Mouse (Mus musculus) brain, embryonic 14.5 days (tissue): ENCODE data around the gene Zfp1. TPM values are rescaled to one million over a fixed set of nuclear protein-coding genes. Genes with fewer than 3 reads are reported as not detected.

ENCODE experiments used
- DNase-seq: peaks from one replicate; pipeline ENCODE4 v3.0.0-alpha.2; 2011; ENCODE audit warnings: low read depth
- CTCF ChIP-seq: fragments of 200-500 bp; IDR thresholded peaks from 2 replicates; pipeline ENCODE4 v1.5.1; 2012; ENCODE audit warnings: inconsistent platforms, mild to moderate bottlenecking, moderate library complexity, borderline replicate concordance; ENCODE audit not compliant: insufficient read depth, insufficient read length; ENCODE audit errors: extremely low read depth
- POLR2A ChIP-seq: fragments of 200-500 bp; IDR thresholded peaks from 2 replicates; pipeline ENCODE4 v1.6.1; 2012; ENCODE audit warnings: mild to moderate bottlenecking, inconsistent platforms, borderline replicate concordance; ENCODE audit not compliant: poor library complexity, insufficient read depth, insufficient read length, severe bottlenecking; ENCODE audit errors: extremely low read depth
- polyA plus RNA-seq: library from polyadenylated mRNA; depleted of rRNA; stranded (reverse); fragments of >200 nt; gene quantifications from 2 replicates; pipeline ENCODE4 v1.2.3, GENCODE M21; 2012

The Zfp1 gene
- polyA plus RNA-seq, 1 experiment = 25.9 TPM

- TF ChIP-seq CTCF = no peak
- no peak for TF ChIP-seq POLR2A
- peak; percentile 53 for DNase-seq
Measured at GRCm38 (mm10) chr8:111614786-111615701, 28.2 kb upstream of the Zfp1 start.

DNA sequence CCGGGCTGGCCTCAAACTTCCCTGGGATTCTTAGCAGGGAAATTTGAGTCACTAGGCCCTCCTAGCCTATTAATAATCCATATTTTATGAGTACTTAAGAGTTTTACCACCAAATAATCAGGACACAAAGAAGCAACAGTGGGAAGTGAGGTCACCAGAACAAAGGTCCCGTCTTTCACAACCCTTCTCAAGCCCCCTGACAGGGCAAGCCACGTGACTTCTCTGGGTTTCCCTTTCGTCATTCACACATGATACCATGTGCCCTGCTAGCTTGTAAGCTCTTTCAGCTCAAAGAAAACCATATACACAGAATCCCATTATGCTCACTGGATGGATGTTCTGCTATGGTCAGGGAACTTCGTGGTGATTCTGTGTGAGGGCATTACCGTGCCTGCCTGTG lies 25.4 kb upstream of the Zfp1 start:
- no peak for DNase-seq
- no peak for TF ChIP-seq POLR2A
- TF ChIP-seq CTCF = no peak

DNA sequence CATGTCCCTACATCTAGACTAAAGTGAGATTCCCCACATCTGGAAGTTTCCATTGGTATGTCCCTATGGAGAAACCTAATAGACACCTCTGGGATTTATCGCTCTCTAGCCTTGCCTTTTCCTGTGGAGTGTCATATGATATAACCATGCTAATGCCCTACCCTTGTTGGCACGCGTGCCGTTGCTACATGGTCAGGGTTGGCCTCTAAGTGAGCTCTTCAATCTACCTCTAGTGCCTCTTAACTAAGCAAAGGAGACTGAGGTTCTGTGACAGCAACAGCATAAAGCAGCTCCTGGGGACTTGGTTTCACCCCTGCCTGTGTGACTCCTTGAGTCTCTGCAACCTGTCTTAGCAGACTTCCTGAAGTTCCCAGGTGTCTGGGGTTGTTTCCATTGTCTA lies 24.9 kb upstream of the Zfp1 start:
- DNase-seq = no peak
- TF ChIP-seq CTCF (no peak), POLR2A (no peak)

DNA sequence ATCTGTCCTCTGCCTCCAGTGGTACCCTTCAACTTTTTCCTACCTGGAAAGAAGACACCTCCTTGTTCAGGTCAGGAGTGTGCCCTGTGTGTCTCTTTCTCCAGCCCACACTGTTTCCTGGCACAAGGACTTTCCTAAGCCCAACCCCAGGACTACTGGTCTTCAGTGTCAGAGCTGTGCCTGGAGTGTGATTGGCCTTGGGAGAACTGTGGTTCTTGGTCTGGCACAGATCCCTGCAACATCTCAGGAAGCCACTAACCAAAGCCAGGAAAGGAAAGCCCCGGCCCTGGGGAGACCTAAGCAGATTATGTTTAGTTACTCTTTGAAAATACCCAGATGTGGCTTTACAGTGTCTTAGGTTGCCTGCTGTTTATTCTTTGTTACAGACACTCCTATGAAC lies 23.3 kb upstream of the Zfp1 start:
- no peak for DNase-seq
- TF ChIP-seq POLR2A (no peak), CTCF (no peak)

DNA sequence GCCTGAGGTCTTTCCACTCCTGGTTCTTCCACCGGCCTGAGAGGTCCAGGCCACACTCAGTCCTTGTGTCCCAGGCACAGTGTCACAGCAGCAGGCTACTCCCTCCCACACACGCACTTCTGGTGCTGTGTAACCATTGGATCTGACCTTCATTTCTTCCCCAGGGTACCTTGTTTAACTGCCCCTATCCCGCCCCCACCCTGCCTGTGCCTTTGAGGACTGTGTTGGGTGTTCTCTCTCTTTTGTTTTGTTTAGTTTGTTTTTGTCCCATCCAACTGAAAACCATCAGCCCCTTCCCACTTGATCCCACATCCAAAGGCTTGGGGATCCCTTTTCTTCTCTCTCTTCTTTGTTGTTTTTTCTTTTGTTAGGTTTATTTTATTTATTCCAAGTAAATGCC lies 21.1 kb upstream of the Zfp1 start:
- TF ChIP-seq POLR2A (no peak), CTCF (no peak)
- DNase-seq = no peak

- no peak for DNase-seq
- TF ChIP-seq CTCF = no peak
Measured at GRCm38 (mm10) chr8:111622553-111622952, 20.6 kb upstream of the Zfp1 start.

- TF ChIP-seq POLR2A = no peak
- TF ChIP-seq CTCF = no peak
- DNase-seq = peak; percentile 18
Measured at GRCm38 (mm10) chr8:111624081-111624852, 18.9 kb upstream of the Zfp1 start.

DNA sequence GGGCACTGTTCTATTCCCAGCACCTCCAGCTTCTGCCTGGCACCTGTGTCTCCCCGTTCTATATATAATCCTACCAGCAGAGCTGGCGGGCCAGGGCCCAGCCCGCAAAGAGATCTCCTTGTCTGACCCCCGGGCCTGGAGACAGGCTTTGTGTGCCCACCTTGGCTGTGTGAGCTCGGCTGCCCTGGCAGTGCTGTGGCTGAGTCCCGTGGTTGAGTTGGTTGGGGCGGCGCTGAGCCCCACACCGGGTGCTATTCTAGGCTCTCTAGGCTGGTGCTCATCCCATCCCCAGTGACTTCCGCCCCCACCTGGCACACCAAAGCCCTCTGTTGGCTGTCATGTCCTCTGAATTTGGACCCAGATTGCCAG lies 18.4 kb upstream of the Zfp1 start:
- TF ChIP-seq CTCF (no peak), POLR2A (no peak)
- DNase-seq = no peak

GRCm38 (mm10) chr8:111625694-111626527 lies 17.3 kb upstream of the Zfp1 start:
- peak; percentile 80 for DNase-seq
- TF ChIP-seq CTCF (peak; percentile 90), POLR2A (no peak)

DNA sequence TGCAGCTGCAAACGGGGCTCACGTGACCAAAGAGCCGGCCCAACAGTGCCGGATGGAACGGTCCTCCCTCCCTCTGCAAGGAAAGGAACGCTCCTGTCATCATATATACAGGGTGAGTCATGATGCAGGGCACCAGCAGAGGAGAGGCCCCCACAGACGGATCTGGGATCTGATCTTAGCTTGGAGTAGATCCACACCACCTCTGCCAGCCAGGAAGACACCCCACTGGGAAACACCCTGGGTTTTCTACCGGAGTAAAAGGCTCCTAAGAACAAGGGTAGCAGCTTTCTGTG lies 16.7 kb upstream of the Zfp1 start:
- no peak for DNase-seq
- TF ChIP-seq POLR2A = no peak

DNA sequence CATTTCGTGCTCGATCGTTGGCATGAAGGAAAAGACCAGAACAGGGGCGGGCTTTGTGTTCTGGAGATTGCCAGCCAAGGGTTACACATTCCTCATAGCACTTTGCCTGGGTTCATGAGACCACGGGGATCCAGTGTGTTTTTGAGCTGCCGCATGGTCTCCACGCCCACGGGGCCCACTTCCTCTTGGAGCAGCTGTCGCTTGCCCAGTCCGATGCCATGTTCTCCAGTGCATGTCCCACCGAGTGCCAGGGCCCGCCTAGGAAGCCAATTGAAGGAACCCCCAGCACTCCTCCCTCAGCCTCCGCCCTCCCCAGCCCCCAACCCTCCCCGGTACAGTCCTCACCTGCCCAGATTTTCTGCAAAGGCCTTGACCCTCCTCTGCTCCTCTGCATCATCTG lies 16.3 kb upstream of the Zfp1 start:
- no peak for TF ChIP-seq POLR2A
- TF ChIP-seq CTCF = no peak
- DNase-seq = no peak
